Mouse (Mus musculus): ENCODE measurements around the gene Hsd11b1. TPM values are rescaled to one million over a fixed set of nuclear protein-coding genes. Genes with fewer than 3 reads are reported as not detected.
A peak's percentile ranks its signal among the peaks of the same experiment; 100 is the strongest.
"Not testable (repeated sequence)": the region's sequence is repeated elsewhere in the genome, so short reads cannot be mapped to it uniquely, and the experiment has no call there.

Gene Hsd11b1
- total RNA-seq, 1 experiment from 2014 or later = 13.6 TPM

GRCm38 (mm10) chr1:193253895-193254294, 10.0 kb downstream of the Hsd11b1 start:
- not testable (repeated sequence) for ATAC-seq (ENCODE audit: extremely low read depth, insufficient number of reproducible peaks, low FRiP score, poor library complexity, severe bottlenecking)

- ATAC-seq (ENCODE audit: extremely low read depth, insufficient number of reproducible peaks, low FRiP score, poor library complexity, severe bottlenecking) = no peak
Measured at GRCm38 (mm10) chr1:193252616-193253015, 11.3 kb downstream of the Hsd11b1 start.

- ATAC-seq (ENCODE audit: extremely low read depth, insufficient number of reproducible peaks, low FRiP score, poor library complexity, severe bottlenecking) = no peak
Measured at GRCm38 (mm10) chr1:193251386-193251785, 12.5 kb downstream of the Hsd11b1 start.

- no peak for ATAC-seq (ENCODE audit: extremely low read depth, insufficient number of reproducible peaks, low FRiP score, poor library complexity, severe bottlenecking)
Measured at GRCm38 (mm10) chr1:193250026-193250425, 13.8 kb downstream of the Hsd11b1 start.

- no peak for ATAC-seq (ENCODE audit: extremely low read depth, insufficient number of reproducible peaks, low FRiP score, poor library complexity, severe bottlenecking)
Measured at GRCm38 (mm10) chr1:193244235-193244634, 19.6 kb downstream of the Hsd11b1 start.

DNA sequence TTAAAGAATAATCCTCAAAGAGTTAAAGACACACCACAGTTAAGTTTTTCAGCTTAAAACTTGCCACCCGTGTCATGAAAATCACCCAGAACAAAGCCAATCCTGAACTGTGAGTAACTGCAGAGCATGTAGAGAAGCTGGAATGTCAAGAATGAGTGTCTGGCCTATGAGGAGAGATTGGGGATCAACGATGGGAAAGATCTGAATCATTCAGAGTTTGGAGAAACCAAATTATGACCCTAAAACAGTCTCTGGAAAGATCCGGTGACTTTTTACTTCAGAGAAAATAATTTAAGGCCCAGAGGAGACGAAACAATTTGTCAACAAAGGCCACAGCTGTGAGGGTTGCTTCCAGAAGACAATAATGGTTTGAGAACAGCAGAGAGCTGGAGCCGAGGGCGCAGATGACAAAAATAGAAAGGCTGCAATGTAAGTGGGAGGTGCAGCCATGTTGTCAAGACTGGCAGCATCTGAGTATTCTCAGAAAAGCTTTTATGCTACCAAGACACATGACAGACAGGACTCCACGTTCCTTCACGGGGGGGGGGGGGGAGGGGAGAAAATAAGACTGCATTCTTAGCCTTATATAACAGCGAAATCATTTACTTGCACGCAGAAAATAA, 20.2 kb downstream of the Hsd11b1 start:
- no peak for ATAC-seq (ENCODE audit: extremely low read depth, insufficient number of reproducible peaks, low FRiP score, poor library complexity, severe bottlenecking)

DNA sequence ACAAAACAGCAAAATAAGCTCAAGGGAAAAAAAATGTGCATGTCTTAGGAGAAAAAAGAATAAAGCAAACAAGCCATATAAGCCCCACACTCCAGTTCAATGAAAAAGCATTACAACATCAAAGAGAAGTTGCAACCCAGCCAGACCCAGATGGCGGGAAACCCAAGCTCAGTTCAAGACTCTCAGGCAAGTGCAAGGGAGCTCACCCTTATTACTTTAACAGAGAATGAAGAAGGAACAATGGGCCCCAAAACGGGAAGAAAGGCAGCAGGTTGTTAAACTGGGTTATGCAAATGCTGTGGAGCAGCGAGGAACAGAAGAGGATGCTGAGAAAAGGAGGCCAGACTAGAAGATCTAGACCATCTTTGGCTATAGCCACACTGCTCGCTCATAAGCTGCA, 21.0 kb downstream of the Hsd11b1 start:
- peak; percentile 72 for ATAC-seq (ENCODE audit: extremely low read depth, insufficient number of reproducible peaks, low FRiP score, poor library complexity, severe bottlenecking)

DNA sequence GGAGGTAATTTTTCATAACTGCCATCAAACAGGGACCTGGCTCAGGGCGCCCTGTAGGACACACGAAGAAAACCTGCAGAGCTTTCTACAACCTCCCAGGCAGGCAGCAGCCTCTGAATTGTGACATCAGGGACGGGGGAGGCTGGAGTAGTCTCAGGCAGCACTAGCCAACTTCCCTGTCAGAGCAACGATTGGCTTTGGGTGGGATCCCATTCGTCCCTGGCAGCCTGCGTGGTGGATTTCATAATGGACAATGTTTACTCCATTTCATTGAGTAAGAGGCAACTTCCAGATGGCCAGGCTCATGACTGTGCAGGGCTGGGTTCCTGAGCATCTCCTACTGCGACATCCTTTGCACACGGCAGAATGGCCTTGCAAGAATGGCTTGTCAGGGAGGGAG, 21.6 kb downstream of the Hsd11b1 start:
- ATAC-seq (ENCODE audit: extremely low read depth, insufficient number of reproducible peaks, low FRiP score, poor library complexity, severe bottlenecking) = peak; percentile 77

DNA sequence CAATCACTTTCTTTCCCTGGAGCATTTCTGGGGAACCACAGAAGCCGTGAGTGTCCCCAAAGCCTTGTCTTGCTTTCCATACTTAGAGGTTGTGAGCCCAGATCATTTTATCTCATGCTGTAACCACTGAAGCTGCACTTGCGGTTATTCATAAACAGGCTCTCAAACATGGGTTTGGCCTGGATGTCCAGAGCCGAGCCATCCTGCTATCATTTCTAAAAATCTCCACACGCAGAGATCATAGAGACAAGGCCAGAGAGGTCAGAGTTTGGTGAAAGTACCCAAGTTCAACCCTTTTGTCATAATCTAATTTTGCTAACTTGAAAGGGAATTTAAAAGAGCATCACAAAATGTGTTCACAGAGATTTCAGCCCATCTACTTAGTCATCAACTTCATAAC, 22.4 kb downstream of the Hsd11b1 start:
- ATAC-seq (ENCODE audit: extremely low read depth, insufficient number of reproducible peaks, low FRiP score, poor library complexity, severe bottlenecking) = no peak

GRCm38 (mm10) chr1:193238426-193238825, 25.4 kb downstream of the Hsd11b1 start:
- no peak for ATAC-seq (ENCODE audit: extremely low read depth, insufficient number of reproducible peaks, low FRiP score, poor library complexity, severe bottlenecking)

GRCm38 (mm10) chr1:193234930-193235329, 28.9 kb downstream of the Hsd11b1 start:
- no peak for ATAC-seq (ENCODE audit: extremely low read depth, insufficient number of reproducible peaks, low FRiP score, poor library complexity, severe bottlenecking)

GRCm38 (mm10) chr1:193234130-193234645, 29.7 kb downstream of the Hsd11b1 start:
- peak; percentile 65 for ATAC-seq (ENCODE audit: extremely low read depth, insufficient number of reproducible peaks, low FRiP score, poor library complexity, severe bottlenecking)

GRCm38 (mm10) chr1:193232732-193233131, 31.1 kb downstream of the Hsd11b1 start:
- ATAC-seq (ENCODE audit: extremely low read depth, insufficient number of reproducible peaks, low FRiP score, poor library complexity, severe bottlenecking) = no peak

DNA sequence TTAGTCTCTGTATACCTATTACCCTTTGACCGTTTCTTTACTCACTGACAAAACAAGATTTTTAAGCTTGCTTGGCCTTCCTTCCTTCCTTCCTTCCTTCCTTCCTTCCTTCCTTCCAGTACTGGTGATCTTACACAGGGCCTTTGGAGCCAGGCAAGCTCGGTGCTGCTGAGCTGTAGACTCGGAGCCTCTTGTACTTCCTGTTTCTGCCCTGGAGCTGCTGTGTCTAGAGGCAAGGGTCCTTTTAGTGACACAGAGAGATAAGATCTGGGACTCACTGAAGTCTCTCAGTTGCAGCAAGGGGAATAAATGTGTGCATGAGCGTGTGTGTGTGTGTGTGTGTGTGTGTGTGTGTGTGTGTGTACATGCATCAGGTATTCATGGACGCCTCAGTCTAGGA, 32.9 kb downstream of the Hsd11b1 start:
- ATAC-seq (ENCODE audit: extremely low read depth, insufficient number of reproducible peaks, low FRiP score, poor library complexity, severe bottlenecking) = peak; percentile 54

DNA sequence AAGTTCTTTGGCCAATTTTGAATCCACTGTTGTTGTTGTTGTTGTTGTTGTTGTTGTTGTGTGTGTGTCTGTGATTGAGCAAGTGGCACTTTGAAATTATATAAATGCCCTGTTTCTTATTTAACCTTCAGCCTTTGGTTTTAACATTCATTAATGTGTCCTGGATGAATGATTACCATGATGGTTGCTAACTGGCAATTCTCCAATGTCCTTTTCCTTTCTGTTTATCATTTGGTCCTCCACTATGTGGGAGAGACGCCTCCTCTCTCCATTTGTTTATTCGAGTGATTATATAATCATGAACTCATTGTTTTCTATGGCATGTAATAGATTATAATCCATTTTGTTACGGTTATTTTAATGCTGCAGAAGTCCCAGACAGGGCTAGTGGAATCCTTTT, 33.3 kb downstream of the Hsd11b1 start:
- no peak for ATAC-seq (ENCODE audit: extremely low read depth, insufficient number of reproducible peaks, low FRiP score, poor library complexity, severe bottlenecking)

GRCm38 (mm10) chr1:193229570-193229969, 34.3 kb downstream of the Hsd11b1 start:
- no peak for ATAC-seq (ENCODE audit: extremely low read depth, insufficient number of reproducible peaks, low FRiP score, poor library complexity, severe bottlenecking)

- ATAC-seq (ENCODE audit: extremely low read depth, insufficient number of reproducible peaks, low FRiP score, poor library complexity, severe bottlenecking) = no peak
Measured at GRCm38 (mm10) chr1:193227537-193227936, 36.3 kb downstream of the Hsd11b1 start.

- ATAC-seq (ENCODE audit: extremely low read depth, insufficient number of reproducible peaks, low FRiP score, poor library complexity, severe bottlenecking) = no peak
Measured at GRCm38 (mm10) chr1:193226724-193227522, 37.0 kb downstream of the Hsd11b1 start.

GRCm38 (mm10) chr1:193226114-193226513, 37.8 kb downstream of the Hsd11b1 start:
- ATAC-seq (ENCODE audit: extremely low read depth, insufficient number of reproducible peaks, low FRiP score, poor library complexity, severe bottlenecking) = no peak

- ATAC-seq (ENCODE audit: extremely low read depth, insufficient number of reproducible peaks, low FRiP score, poor library complexity, severe bottlenecking) = no peak
Measured at GRCm38 (mm10) chr1:193225531-193225930, 38.3 kb downstream of the Hsd11b1 start.
